In genomic region chr12:5213339-5214104, GRCm38 (mm10) we compare ENCODE assay signal across 8 mouse cellular contexts.
DNase-seq lines count a peak whose midpoint lies in the region; ATAC-seq and TF ChIP-seq lines count a peak whose summit lies in the region.

No protein-coding gene starts in this region.

- TF ChIP-seq CTCF in Patski (IDR thresholded peaks at IDR 0.05) = no peak
- TF ChIP-seq CTCF in brain, embryonic 14.5 days (IDR thresholded peaks at IDR 0.05; ENCODE audit: borderline replicate concordance, extremely low read depth, insufficient read depth, insufficient read length) = no peak
- no peak for TF ChIP-seq CTCF in lung, postnatal 0 days (IDR thresholded peaks at IDR 0.05)
- TF ChIP-seq CTCF in small intestine, adult 2 months (IDR thresholded peaks at IDR 0.05; ENCODE audit: extremely low read depth, insufficient read length, insufficient replicate concordance, low read depth, low read length) = no peak

- CTCF ChIA-PET in Patski (lab: Charles Lee) = no interaction called here

- peaks cover 68% of the 10 kb centered on the region for H3K4me1 ChIP-seq in forebrain, embryonic 16.5 days (replicated peaks; ENCODE audit: control insufficient read depth, insufficient read depth, low read length)
- peaks cover 12% of the 10 kb centered on the region; the same call in 1 of the 2 replicates for H3K4me1 ChIP-seq in lung, postnatal 0 days (ENCODE audit: insufficient read depth, low read depth, low read length)
- peaks cover 18% of the 10 kb centered on the region; the same call in 1 of the 2 replicates for H3K4me1 ChIP-seq in small intestine, adult 2 months (ENCODE audit: control insufficient read depth, insufficient read depth, insufficient read length, low read length)

- no peak overlapping the region for H3K4me2 ChIP-seq in forebrain, embryonic 16.5 days (ENCODE audit: low read length)
- H3K4me2 ChIP-seq in lung, postnatal 0 days (replicated peaks; ENCODE audit: low read depth, low read length) = no peak overlapping the region

- in situ Hi-C loops in Patski (cut with MboI; ENCODE audit: low pct_unique_long_range_greater_than_20kb) = loop anchor here (10.0 kb wide), 1 partner anchor 351 kb away; no protein-coding TSS in a partner anchor

- H3K36me3 ChIP-seq in forebrain, embryonic 16.5 days (ENCODE audit: control insufficient read depth, insufficient read depth) = 0 out of 2 replicates have a peak, but pooled peaks cover 2% of the 10 kb centered on the region
- no peaks in the 10 kb centered on the region for H3K36me3 ChIP-seq in lung, postnatal 0 days (ENCODE audit: insufficient read depth, low read length)
- no peaks in the 10 kb centered on the region for H3K36me3 ChIP-seq in small intestine, adult 2 months (ENCODE audit: control insufficient read depth, insufficient read depth, low read length)

- peak; percentile 91 for ATAC-seq in Patski
- ATAC-seq in forebrain, embryonic 16.5 days = peak; percentile 37
- peak; percentile 91 for ATAC-seq in lung, postnatal 0 days
- no peak for ATAC-seq in CD4-positive, CD25-positive, alpha-beta regulatory T cell, adult 4 months

- H3K9ac ChIP-seq in forebrain, embryonic 16.5 days (replicated peaks; ENCODE audit: low read depth, low read length) = no peak overlapping the region
- no peak overlapping the region for H3K9ac ChIP-seq in lung, postnatal 0 days (replicated peaks; ENCODE audit: low read depth)

- 7% methylated on average over 13 of the region's 13 CpGs for WGBS in forebrain, embryonic 16.5 days
- WGBS in large intestine, adult 2 months = 7% methylated on average over 13 of the region's 13 CpGs
- 12% methylated on average over 13 of the region's 13 CpGs for WGBS in lung, postnatal 0 days
- WGBS in small intestine, adult 2 months = 5% methylated on average over 13 of the region's 13 CpGs

- H3K9me3 ChIP-seq in forebrain, embryonic 16.5 days (ENCODE audit: control insufficient read depth, low read length) = no peaks in the 10 kb centered on the region
- H3K9me3 ChIP-seq in lung, postnatal 0 days (ENCODE audit: low read length) = no peaks in the 10 kb centered on the region

- peak; percentile 97 for DNase-seq in Patski (ENCODE audit: low read depth, low spot score)
- peak; percentile 91 for DNase-seq in brain, embryonic 14.5 days (ENCODE audit: low read depth)
- peak; percentile 35 for DNase-seq in heart, postnatal 25 days (ENCODE audit: low spot score)
- peak; percentile 85 for DNase-seq in large intestine, adult 2 months (ENCODE audit: low read depth, low spot score)
- DNase-seq in lung, postnatal 0 days (ENCODE audit: low spot score) = peak; percentile 94

- POLR2A ChIA-PET in Patski (lab: Charles Lee) = no interaction called here

- H3K27ac ChIP-seq in forebrain, embryonic 16.5 days (ENCODE audit: low read length) = no peak overlapping the region
- H3K27ac ChIP-seq in lung, postnatal 0 days (ENCODE audit: low read length) = peak overlapping the region; percentile 75
- H3K27ac ChIP-seq in small intestine, adult 2 months (ENCODE audit: insufficient read depth, low read depth, low read length) = peak overlapping the region; percentile 86

- TF ChIP-seq EP300 in lung, postnatal 0 days (IDR thresholded peaks at IDR 0.05) = peak; percentile 96

- intact Hi-C loops in heart, postnatal 25 days (cut with DNase I) = no loop called here

- H3K27me3 ChIP-seq in Patski = no peaks in the 10 kb centered on the region
- no peaks in the 10 kb centered on the region; the same call in 1 of the 2 replicates for H3K27me3 ChIP-seq in forebrain, embryonic 16.5 days (replicated peaks; ENCODE audit: control insufficient read depth, insufficient read depth, low read length)
- no peaks in the 10 kb centered on the region for H3K27me3 ChIP-seq in lung, postnatal 0 days (replicated peaks; ENCODE audit: insufficient read depth, low read length)
- no peaks in the 10 kb centered on the region for H3K27me3 ChIP-seq in small intestine, adult 2 months (ENCODE audit: control insufficient read depth, insufficient read depth, low read length)

- no peak overlapping the region for H3K4me3 ChIP-seq in forebrain, embryonic 16.5 days (replicated peaks; ENCODE audit: low read length)
- H3K4me3 ChIP-seq in lung, postnatal 0 days (ENCODE audit: low read depth, low read length) = no peak overlapping the region
- peak overlapping the region; percentile 20 for H3K4me3 ChIP-seq in small intestine, adult 2 months (ENCODE audit: low read depth, low read length)

- TF ChIP-seq POLR2A in brain, embryonic 14.5 days (IDR thresholded peaks at IDR 0.05; ENCODE audit: borderline replicate concordance, extremely low read depth, insufficient read depth, insufficient read length, poor library complexity, severe bottlenecking) = no peak
- no peak for TF ChIP-seq POLR2A in small intestine, adult 2 months (IDR thresholded peaks at IDR 0.05; ENCODE audit: low read depth, low read length)

Comparison
In these comparisons a context has a peak if more than half of its experiments do, and no peak if none do; other contexts are left out.
1. DNase-seq: peak in every context shown above with its lines; median percentile 97 in Patski; 94 in lung, postnatal 0 days; 91 in brain, embryonic 14.5 days; 85 in large intestine, adult 2 months; 35 in heart, postnatal 25 days.